Mouse (Mus musculus) lung, adult 2 months (tissue): ENCODE measurements around the gene Nup93.

ENCODE experiments used
- CTCF ChIP-seq: fragments of 200-500 bp; IDR thresholded peaks from 2 replicates; pipeline ENCODE4 v1.5.1; 2011; ENCODE audit warnings: mild to moderate bottlenecking, low read length, control low read depth; ENCODE audit not compliant: insufficient read depth
- POLR2A ChIP-seq: fragments of 200-500 bp; IDR thresholded peaks from 2 replicates; pipeline ENCODE4 v1.6.1; 2011; ENCODE audit warnings: low read depth, mild to moderate bottlenecking, control low read depth, low read length, borderline replicate concordance; ENCODE audit errors: extremely low read depth

- TF ChIP-seq POLR2A (no peak), CTCF (no peak)
These were observed 4.1 kb upstream of the Nup93 start for GRCm38 (mm10) chr8:94210225-94210624.
